Mouse (Mus musculus) erythroblast, embryonic 14.5 days (primary cell): ENCODE results near the gene Wdr11.

Source experiments
- GATA1 ChIP-seq: IDR thresholded peaks from 2 replicates; pipeline ENCODE4 v1.6.1; 2012; ENCODE audit warnings: low read length, inconsistent platforms, mixed read lengths
- TAL1 ChIP-seq: IDR thresholded peaks from 3 replicates; pipeline ENCODE4 v1.6.1; 2012; ENCODE audit warnings: low read length, inconsistent platforms, mixed read lengths

DNA sequence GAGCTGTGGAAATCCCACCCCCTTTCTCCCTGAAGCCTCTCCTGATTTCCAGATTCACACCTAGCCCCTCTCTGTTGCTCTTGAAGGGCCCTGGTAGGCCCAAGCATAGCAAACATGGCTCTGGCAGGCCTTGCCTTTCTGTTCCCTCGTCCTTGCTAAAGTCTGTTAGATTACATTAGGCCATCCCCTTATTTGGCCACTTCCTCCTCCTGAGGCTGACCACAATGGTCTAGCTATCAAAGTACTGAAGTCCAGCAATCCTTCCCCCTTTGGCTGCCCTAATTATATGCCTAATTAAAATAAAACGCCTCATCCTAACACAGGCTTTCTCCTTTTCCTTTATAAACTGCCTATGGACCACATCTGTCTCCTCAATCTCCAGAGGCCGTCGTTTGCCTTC, 85.5 kb downstream of the Wdr11 start:
- TF ChIP-seq GATA1 = no peak
- no peak for TF ChIP-seq TAL1
